Mouse (Mus musculus) midbrain, embryonic 11.5 days (tissue): ENCODE results near the gene Zfp827. TPM values are rescaled to one million over a fixed set of nuclear protein-coding genes. Genes with fewer than 3 reads are reported as not detected.
A peak's percentile ranks its signal among the peaks of the same experiment; 100 is the strongest.

ENCODE experiments used
- ATAC-seq: fragments of 200-750 bp; cut with Nextera tagmentation; 2 replicates; pipeline ENCODE4 v1.8.0; 2017; ENCODE audit warnings: moderate TSS enrichment, moderate library complexity; ENCODE audit not compliant: low FRiP score
- DNase-seq: peaks from one replicate; pipeline ENCODE4 v3.0.0; 2015; ENCODE audit warnings: low spot score; ENCODE audit errors: missing footprints
- H3K27ac ChIP-seq: fragments of 300-500 bp; sonication (generic); 2 replicates; pipeline ENCODE4 v1.5.1; 2014; ENCODE audit warnings: low read depth, low read length
- H3K27me3 ChIP-seq: fragments of 300-500 bp; sonication (generic); 2 replicates; pipeline ENCODE4 v1.6.1; 2014; ENCODE audit warnings: mild to moderate bottlenecking, low read length, moderate library complexity, mixed read lengths; ENCODE audit not compliant: control insufficient read depth, insufficient read depth
- H3K36me3 ChIP-seq: fragments of 300-500 bp; sonication (generic); 2 replicates; pipeline ENCODE4 v1.6.1; 2014; ENCODE audit warnings: mild to moderate bottlenecking, low read length, moderate library complexity, mixed read lengths; ENCODE audit not compliant: control insufficient read depth, insufficient read depth
- H3K4me1 ChIP-seq: fragments of 300-500 bp; sonication (generic); 2 replicates; pipeline ENCODE4 v1.6.1; 2014; ENCODE audit warnings: low read length; ENCODE audit not compliant: control insufficient read depth, insufficient read depth
- H3K4me2 ChIP-seq: fragments of 300-500 bp; sonication (generic); 2 replicates; pipeline ENCODE4 v1.6.1; 2014; ENCODE audit warnings: mild to moderate bottlenecking, moderate library complexity
- H3K4me3 ChIP-seq: fragments of 300-500 bp; sonication (generic); 2 replicates; pipeline ENCODE4 v1.5.1; 2014; ENCODE audit warnings: low read depth, low read length
- H3K9ac ChIP-seq: fragments of 300-500 bp; sonication (generic); 2 replicates; pipeline ENCODE4 v1.6.1; 2014; ENCODE audit warnings: low read length
- H3K9me3 ChIP-seq: fragments of 300-500 bp; sonication (generic); 2 replicates; pipeline ENCODE4 v1.6.1; 2016; ENCODE audit warnings: low read length; ENCODE audit not compliant: control insufficient read depth
- WGBS: fragments of 180-500 bp; shearing (Covaris S2); extraction: QIAGEN DNeasy Blood & Tissue Kit; methylation state at CpG from one replicate; pipeline ENCODE4 v1.1.7; 2014; 5-methylcytosine and 5-hydroxymethylcytosine counted together
- polyA plus RNA-seq: library from polyadenylated mRNA; unstranded; fragments of >200 nt; fragmentation: Nextera tagmentation; extraction: Ambion mirVana; gene quantifications from 2 replicates; pipeline ENCODE4 v1.2.1, GENCODE M21; 2014

Gene Zfp827
- polyA plus RNA-seq, 1 experiment from 2014 or later, result 9.5 TPM

- H3K27me3 ChIP-seq, result no peaks in the 10 kb centered on the region
- ATAC-seq, result peak; percentile 89
- no peaks in the 10 kb centered on the region for H3K9me3 ChIP-seq
- WGBS, result under 1% methylated on average over 77 of the region's 99 CpGs
- H3K4me3 ChIP-seq, result peak overlapping the region; percentile 96
- peak overlapping the region; percentile 100 for H3K27ac ChIP-seq
- no peaks in the 10 kb centered on the region for H3K36me3 ChIP-seq
- peak overlapping the region; percentile 64 for H3K4me2 ChIP-seq
- H3K4me1 ChIP-seq, result peaks cover 34% of the 10 kb centered on the region
- peak; percentile 97 for DNase-seq
- peak overlapping the region; percentile 99 for H3K9ac ChIP-seq
These were observed 1.4 kb downstream of the Zfp827 start for GRCm38 (mm10) chr8:79029396-79030325.

- WGBS, result under 1% methylated on average over 46 of the region's 62 CpGs
- Histone ChIP-seq H3K4me2 (peak overlapping the region; percentile 64), H3K27ac (peak overlapping the region; percentile 100), H3K9me3 (no peaks in the 10 kb centered on the region), H3K9ac (peak overlapping the region; percentile 99), H3K4me1 (peaks cover 34% of the 10 kb centered on the region), H3K27me3 (no peaks in the 10 kb centered on the region), H3K36me3 (no peaks in the 10 kb centered on the region), H3K4me3 (peak overlapping the region; percentile 96)
- DNase-seq, result peak; percentile 97
- no peak; the same call in 1 of the 2 replicates for ATAC-seq
These were observed 2.4 kb downstream of the Zfp827 start for GRCm38 (mm10) chr8:79030326-79031265.

GRCm38 (mm10) chr8:79037532-79037931, 9.3 kb downstream of the Zfp827 start:
- ATAC-seq (no peak), DNase-seq (no peak)
- Histone ChIP-seq H3K27me3 (no peaks in the 10 kb centered on the region), H3K27ac (no peak overlapping the region), H3K9ac (no peak overlapping the region), H3K4me2 (no peak overlapping the region), H3K4me3 (no peak overlapping the region), H3K9me3 (no peaks in the 10 kb centered on the region), H3K36me3 (no peaks in the 10 kb centered on the region; the same call in 1 of the 2 replicates), H3K4me1 (peaks cover 18% of the 10 kb centered on the region)
- 89% methylated on average over 7 of the region's 7 CpGs for WGBS

GRCm38 (mm10) chr8:79037991-79038390, 9.8 kb downstream of the Zfp827 start:
- Histone ChIP-seq H3K27me3 (no peaks in the 10 kb centered on the region), H3K9ac (no peak overlapping the region), H3K4me2 (no peak overlapping the region), H3K9me3 (no peaks in the 10 kb centered on the region), H3K4me3 (no peak overlapping the region), H3K4me1 (peaks cover 13% of the 10 kb centered on the region; the same call in 1 of the 2 replicates), H3K36me3 (no peaks in the 10 kb centered on the region; the same call in 1 of the 2 replicates), H3K27ac (no peak overlapping the region)
- DNase-seq (no peak), ATAC-seq (no peak)
- 87% methylated on average over 7 of the region's 7 CpGs for WGBS

GRCm38 (mm10) chr8:79041429-79041828, 13.2 kb downstream of the Zfp827 start:
- no peak overlapping the region for H3K27ac ChIP-seq
- H3K27me3 ChIP-seq, result no peaks in the 10 kb centered on the region
- no peak overlapping the region for H3K4me3 ChIP-seq
- no peak overlapping the region for H3K9ac ChIP-seq
- WGBS, result 95% methylated on average over 3 of the region's 3 CpGs
- H3K4me2 ChIP-seq, result no peak overlapping the region
- ATAC-seq, result no peak
- H3K36me3 ChIP-seq, result no peaks in the 10 kb centered on the region; the same call in 1 of the 2 replicates
- H3K4me1 ChIP-seq, result no peaks in the 10 kb centered on the region
- no peaks in the 10 kb centered on the region for H3K9me3 ChIP-seq
- DNase-seq, result no peak

- H3K9ac ChIP-seq, result no peak overlapping the region
- WGBS, result 95% methylated on average over 3 of the region's 3 CpGs
- H3K4me1 ChIP-seq, result no peaks in the 10 kb centered on the region
- H3K9me3 ChIP-seq, result no peaks in the 10 kb centered on the region
- no peak overlapping the region for H3K4me3 ChIP-seq
- no peak for ATAC-seq
- no peaks in the 10 kb centered on the region; the same call in 1 of the 2 replicates for H3K36me3 ChIP-seq
- no peak for DNase-seq
- H3K4me2 ChIP-seq, result no peak overlapping the region
- no peaks in the 10 kb centered on the region for H3K27me3 ChIP-seq
- no peak overlapping the region for H3K27ac ChIP-seq
These were observed 14.0 kb downstream of the Zfp827 start for GRCm38 (mm10) chr8:79042252-79042651.

- no peak for ATAC-seq
- WGBS, result 96% methylated on average over 5 of the region's 5 CpGs
- no peak overlapping the region for H3K4me3 ChIP-seq
- H3K9ac ChIP-seq, result no peak overlapping the region
- no peak overlapping the region for H3K27ac ChIP-seq
- H3K36me3 ChIP-seq, result no peaks in the 10 kb centered on the region
- DNase-seq, result no peak
- H3K27me3 ChIP-seq, result no peaks in the 10 kb centered on the region
- H3K9me3 ChIP-seq, result no peaks in the 10 kb centered on the region
- no peaks in the 10 kb centered on the region for H3K4me1 ChIP-seq
- H3K4me2 ChIP-seq, result no peak overlapping the region
These were observed 16.4 kb downstream of the Zfp827 start for GRCm38 (mm10) chr8:79044673-79045072.

- 82% methylated on average over 4 of the region's 4 CpGs for WGBS
- Histone ChIP-seq H3K9ac (no peak overlapping the region), H3K4me2 (no peak overlapping the region), H3K27ac (no peak overlapping the region), H3K9me3 (no peaks in the 10 kb centered on the region), H3K36me3 (no peaks in the 10 kb centered on the region), H3K27me3 (no peaks in the 10 kb centered on the region), H3K4me3 (no peak overlapping the region), H3K4me1 (no peaks in the 10 kb centered on the region)
- no peak for ATAC-seq
- DNase-seq, result no peak
These were observed 18.4 kb downstream of the Zfp827 start for GRCm38 (mm10) chr8:79046659-79047058.
